Mouse (Mus musculus) hindbrain, embryonic 14.5 days (tissue): Measurements from ENCODE around the gene Necab3. TPM values are rescaled to one million over a fixed set of nuclear protein-coding genes. Genes with fewer than 3 reads are reported as not detected.

Source experiments
- ATAC-seq: fragments of 200-750 bp; cut with Nextera tagmentation; 2 replicates; pipeline ENCODE4 v1.8.0; 2017; ENCODE audit warnings: moderate number of reproducible peaks, mild to moderate bottlenecking, moderate TSS enrichment, moderate library complexity; ENCODE audit not compliant: low FRiP score
- DNase-seq: peaks from one replicate; pipeline ENCODE4 v3.0.0-alpha.2; 2015; ENCODE audit warnings: low spot score
- H3K27ac ChIP-seq: fragments of 300-500 bp; sonication (generic); 2 replicates; pipeline ENCODE4 v1.5.1; 2014; ENCODE audit warnings: mild to moderate bottlenecking, moderate library complexity
- H3K27me3 ChIP-seq: fragments of 300-500 bp; sonication (generic); 2 replicates; pipeline ENCODE4 v1.6.1; 2014; ENCODE audit warnings: mild to moderate bottlenecking, low read length, mixed read lengths; ENCODE audit not compliant: control insufficient read depth, insufficient read depth
- H3K36me3 ChIP-seq: fragments of 300-500 bp; sonication (generic); replicated peaks from 2 replicates; pipeline ENCODE4 v1.6.1; 2014; ENCODE audit not compliant: control insufficient read depth, insufficient read depth
- H3K4me1 ChIP-seq: fragments of 300-500 bp; sonication (generic); replicated peaks from 2 replicates; pipeline ENCODE4 v1.6.1; 2014; ENCODE audit warnings: antibody characterized with exemption, low read length, mixed read lengths; ENCODE audit not compliant: control insufficient read depth, insufficient read depth
- H3K4me2 ChIP-seq: fragments of 300-500 bp; sonication (generic); replicated peaks from 2 replicates; pipeline ENCODE4 v1.6.1; 2014; ENCODE audit warnings: mild to moderate bottlenecking, moderate library complexity
- H3K4me3 ChIP-seq: fragments of 300-500 bp; sonication (generic); replicated peaks from 2 replicates; pipeline ENCODE4 v1.5.1; 2014; ENCODE audit warnings: mild to moderate bottlenecking, low read length
- H3K9ac ChIP-seq: fragments of 300-500 bp; sonication (generic); 2 replicates; pipeline ENCODE4 v1.6.1; 2014
- H3K9me3 ChIP-seq: fragments of 300-500 bp; sonication (generic); 2 replicates; pipeline ENCODE4 v1.6.1; 2016; ENCODE audit warnings: low read length; ENCODE audit not compliant: control insufficient read depth
- WGBS: fragments of 180-500 bp; shearing (Covaris S2); extraction: QIAGEN DNeasy Blood & Tissue Kit; methylation state at CpG from one replicate; pipeline ENCODE4 v1.1.7; 2014; 5-methylcytosine and 5-hydroxymethylcytosine counted together
- polyA plus RNA-seq: library from polyadenylated mRNA; unstranded; fragments of >200 nt; fragmentation: Nextera tagmentation; extraction: Ambion mirVana; gene quantifications from 2 replicates; pipeline ENCODE4 v1.2.1, GENCODE M21; 2014

Necab3 gene
- polyA plus RNA-seq, 1 experiment from 2014 or later, result 15.2 TPM

DNA sequence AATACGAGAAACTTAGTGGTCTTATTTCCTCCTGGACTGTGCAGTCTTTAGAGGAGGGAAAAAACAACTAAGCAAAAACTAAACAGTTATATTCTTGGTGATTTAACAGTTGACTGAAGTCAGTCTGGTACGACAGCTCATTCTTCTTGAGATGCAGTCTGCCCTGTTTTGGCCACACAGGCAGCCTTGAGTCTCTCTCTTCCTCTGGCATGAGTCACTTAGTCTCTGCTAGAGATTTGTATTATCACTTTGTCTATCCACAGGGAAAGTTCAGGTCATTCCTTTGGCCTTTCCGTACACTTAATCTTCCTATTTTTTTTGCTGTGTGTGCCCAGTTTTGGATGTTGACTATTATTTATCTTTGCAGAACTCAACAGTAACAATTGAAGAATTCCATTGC is 48.5 kb downstream of the Necab3 start:
- Histone ChIP-seq H3K27me3 (no peaks in the 10 kb centered on the region), H3K4me2 (no peak overlapping the region), H3K27ac (no peak overlapping the region), H3K9ac (no peak overlapping the region), H3K36me3 (peaks cover 49% of the 10 kb centered on the region), H3K4me3 (no peak overlapping the region), H3K9me3 (no peaks in the 10 kb centered on the region), H3K4me1 (no peaks in the 10 kb centered on the region)
- no peak for DNase-seq
- 97% methylated on average over 3 of the region's 3 CpGs for WGBS
- ATAC-seq, result no peak

DNA sequence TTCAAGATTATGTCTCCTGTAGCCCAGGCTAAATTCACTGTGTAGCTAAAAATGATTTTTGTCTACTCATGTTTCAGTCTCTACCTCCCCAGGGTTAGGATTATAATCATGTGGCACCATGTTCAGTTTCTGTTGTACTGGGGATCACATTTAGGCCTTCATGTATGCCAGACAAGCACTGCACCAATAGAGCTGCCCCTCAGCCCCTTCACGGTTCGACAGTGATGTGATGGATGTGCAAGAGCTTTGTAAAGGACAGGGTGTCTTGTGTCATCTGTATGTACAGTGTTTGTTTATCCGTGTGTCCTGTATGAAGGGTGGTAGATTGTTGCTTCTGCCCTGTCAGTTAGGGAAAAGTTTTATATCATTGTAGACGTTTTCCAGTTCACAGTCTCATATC is 50.2 kb downstream of the Necab3 start:
- no peaks in the 10 kb centered on the region for H3K4me1 ChIP-seq
- no peak overlapping the region for H3K27ac ChIP-seq
- H3K36me3 ChIP-seq, result peaks cover 62% of the 10 kb centered on the region
- 89% methylated on average over 4 of the region's 4 CpGs for WGBS
- H3K9me3 ChIP-seq, result no peaks in the 10 kb centered on the region
- DNase-seq (no peak), ATAC-seq (no peak)
- H3K4me2 ChIP-seq, result no peak overlapping the region
- H3K4me3 ChIP-seq, result no peak overlapping the region
- H3K9ac ChIP-seq, result no peak overlapping the region
- H3K27me3 ChIP-seq, result no peaks in the 10 kb centered on the region

DNA sequence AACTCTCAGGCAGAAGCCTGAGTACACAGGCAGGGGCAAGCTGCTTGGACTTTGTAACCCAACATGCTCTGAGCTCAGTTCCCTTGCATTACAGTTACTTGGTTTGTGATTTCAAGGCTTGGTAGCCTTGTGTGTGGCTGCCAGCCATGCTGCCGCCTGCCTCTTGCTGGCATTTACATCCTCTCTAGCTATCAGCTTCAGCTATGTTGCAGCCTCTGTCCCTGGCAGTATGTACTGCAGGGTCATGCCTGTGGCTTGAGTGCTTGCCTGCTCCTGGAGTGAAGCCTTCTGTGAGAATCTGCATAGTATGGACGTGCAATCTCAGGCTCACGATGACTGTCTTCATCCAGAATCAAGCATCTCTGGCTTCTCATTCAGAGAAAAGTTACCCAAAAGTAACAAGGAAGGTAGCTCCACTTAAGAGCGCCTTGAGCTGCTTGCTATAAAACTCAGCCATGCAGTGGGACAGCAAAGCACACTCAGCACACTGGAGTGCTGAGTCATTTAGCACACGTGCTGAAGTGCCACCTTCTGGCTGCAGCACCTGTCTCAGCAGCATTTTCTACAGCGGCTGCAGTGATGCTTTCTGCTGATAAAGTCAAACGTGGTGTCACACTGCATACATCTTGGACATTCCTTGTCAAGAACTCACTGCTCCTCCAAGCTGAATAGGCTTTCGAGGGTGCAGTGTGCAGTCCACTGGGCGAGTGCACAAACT is 51.0 kb downstream of the Necab3 start:
- Histone ChIP-seq H3K27ac (no peak overlapping the region), H3K9me3 (no peaks in the 10 kb centered on the region), H3K27me3 (no peaks in the 10 kb centered on the region), H3K9ac (no peak overlapping the region), H3K4me2 (no peak overlapping the region), H3K36me3 (peaks cover 61% of the 10 kb centered on the region), H3K4me3 (no peak overlapping the region), H3K4me1 (no peaks in the 10 kb centered on the region)
- DNase-seq (no peak), ATAC-seq (no peak)
- WGBS, result 79% methylated on average over 9 of the region's 9 CpGs

DNA sequence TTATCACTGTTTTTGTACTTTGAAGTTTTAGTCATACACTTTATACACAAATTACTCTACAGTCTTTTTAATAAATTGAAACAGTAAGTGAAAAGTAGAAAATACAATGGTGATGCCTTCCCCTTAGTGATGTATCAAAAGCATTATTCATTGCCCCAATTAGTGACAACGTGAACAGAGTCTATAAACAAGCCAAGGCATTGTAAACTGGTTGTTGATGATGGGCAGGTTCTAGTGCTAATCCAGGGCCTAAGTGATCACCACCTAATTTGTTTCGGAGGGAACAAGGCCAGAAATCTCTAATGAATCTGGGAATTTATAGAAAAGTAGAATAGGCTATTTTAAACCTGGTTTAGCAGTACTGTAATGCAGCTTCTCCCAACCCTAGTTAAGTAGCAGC is 51.6 kb downstream of the Necab3 start:
- ATAC-seq (no peak), DNase-seq (no peak)
- Histone ChIP-seq H3K4me1 (no peaks in the 10 kb centered on the region), H3K36me3 (peaks cover 55% of the 10 kb centered on the region), H3K4me2 (no peak overlapping the region), H3K9ac (no peak overlapping the region), H3K4me3 (no peak overlapping the region), H3K9me3 (no peaks in the 10 kb centered on the region), H3K27me3 (no peaks in the 10 kb centered on the region), H3K27ac (no peak overlapping the region)
- WGBS, result 73% methylated on average over 2 of the region's 2 CpGs

DNA sequence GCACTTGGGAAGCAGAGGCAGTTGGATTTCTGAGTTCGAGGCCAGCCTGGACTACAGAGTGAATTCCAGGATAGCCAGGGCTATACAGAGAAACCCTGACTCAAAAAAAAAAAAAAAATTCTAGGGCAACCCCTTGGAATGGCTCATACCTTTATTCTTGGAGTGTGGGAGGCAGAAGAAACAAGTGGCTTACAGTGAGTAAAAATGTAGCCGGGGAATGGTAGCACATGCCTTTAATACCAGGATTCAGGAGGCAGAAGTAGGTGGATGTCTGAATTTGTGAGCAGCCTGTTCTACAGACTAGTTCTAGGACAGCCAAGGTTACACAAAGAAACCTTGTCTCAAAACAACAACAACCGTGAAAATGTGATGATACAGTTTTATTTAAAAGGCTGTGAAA is 57.9 kb downstream of the Necab3 start:
- no peaks in the 10 kb centered on the region for H3K27me3 ChIP-seq
- 92% methylated on average over 3 of the region's 3 CpGs for whole genome bisulfite sequencing
- ATAC-seq (no peak), DNase-seq (no peak)
- H3K36me3 ChIP-seq, result peaks cover 32% of the 10 kb centered on the region
- no peak overlapping the region for H3K9ac ChIP-seq
- H3K4me1 ChIP-seq, result 0 out of 2 replicates have a peak, but pooled peaks cover 6% of the 10 kb centered on the region
- no peak overlapping the region for H3K27ac ChIP-seq
- H3K4me2 ChIP-seq, result no peak overlapping the region
- no peak overlapping the region for H3K4me3 ChIP-seq
- no peaks in the 10 kb centered on the region for H3K9me3 ChIP-seq

GRCm38 (mm10) chr2:154499717-154500247 is 58.9 kb downstream of the Necab3 start:
- Histone ChIP-seq H3K4me3 (no peak overlapping the region), H3K36me3 (peaks cover 22% of the 10 kb centered on the region), H3K4me2 (no peak overlapping the region), H3K9ac (no peak overlapping the region), H3K27me3 (no peaks in the 10 kb centered on the region), H3K4me1 (0 out of 2 replicates have a peak, but pooled peaks cover 6% of the 10 kb centered on the region), H3K9me3 (no peaks in the 10 kb centered on the region), H3K27ac (no peak overlapping the region)
- ATAC-seq, result no peak
- 96% methylated on average over 2 of the region's 2 CpGs for WGBS
- DNase-seq, result no peak

- Histone ChIP-seq H3K36me3 (peaks cover 13% of the 10 kb centered on the region; the same call in 1 of the 2 replicates), H3K4me1 (0 out of 2 replicates have a peak, but pooled peaks cover 6% of the 10 kb centered on the region), H3K27ac (no peak overlapping the region), H3K9ac (no peak overlapping the region), H3K4me2 (no peak overlapping the region), H3K27me3 (no peaks in the 10 kb centered on the region), H3K9me3 (no peaks in the 10 kb centered on the region), H3K4me3 (no peak overlapping the region)
- DNase-seq, result no peak
- WGBS, result 41% methylated on average over 5 of the region's 5 CpGs
- no peak for ATAC-seq
Observed at GRCm38 (mm10) chr2:154498571-154498970, 60.1 kb downstream of the Necab3 start.

GRCm38 (mm10) chr2:154495021-154495420 is 63.7 kb downstream of the Necab3 start:
- H3K4me2 ChIP-seq, result no peak overlapping the region
- H3K9ac ChIP-seq, result no peak overlapping the region
- DNase-seq, result no peak
- H3K27me3 ChIP-seq, result no peaks in the 10 kb centered on the region
- H3K9me3 ChIP-seq, result no peaks in the 10 kb centered on the region
- 87% methylated on average over 4 of the region's 4 CpGs for WGBS
- H3K27ac ChIP-seq, result no peak overlapping the region
- no peaks in the 10 kb centered on the region for H3K36me3 ChIP-seq
- H3K4me1 ChIP-seq, result 0 out of 2 replicates have a peak, but pooled peaks cover 6% of the 10 kb centered on the region
- ATAC-seq, result no peak
- no peak overlapping the region for H3K4me3 ChIP-seq
